Mouse (Mus musculus) midbrain, embryonic 10.5 days (tissue): ENCODE data around the gene Xndc1. TPM values are rescaled to one million over a fixed set of nuclear protein-coding genes. Genes with fewer than 3 reads are reported as not detected.

ENCODE experiments used
- DNase-seq: peaks from one replicate; pipeline ENCODE4 v3.0.0-alpha.2; 2017; ENCODE audit warnings: low spot score
- H3K27ac ChIP-seq: fragments of 300-500 bp; sonication (generic); replicated peaks from 2 replicates; pipeline ENCODE4 v1.5.1; 2016; ENCODE audit warnings: mild to moderate bottlenecking
- H3K27me3 ChIP-seq: fragments of 300-500 bp; sonication (generic); 2 replicates; pipeline ENCODE4 v1.6.1; 2016; ENCODE audit warnings: low read depth, mild to moderate bottlenecking; ENCODE audit not compliant: poor library complexity, severe bottlenecking
- H3K36me3 ChIP-seq: fragments of 300-500 bp; sonication (generic); 2 replicates; pipeline ENCODE4 v1.6.1; 2016; ENCODE audit warnings: mild to moderate bottlenecking, moderate library complexity
- H3K4me1 ChIP-seq: fragments of 300-500 bp; sonication (generic); 2 replicates; pipeline ENCODE4 v1.6.1; 2016
- H3K4me3 ChIP-seq: fragments of 300-500 bp; sonication (generic); 2 replicates; pipeline ENCODE4 v1.5.1; 2016; ENCODE audit warnings: mild to moderate bottlenecking, moderate library complexity
- H3K9me3 ChIP-seq: fragments of 300-500 bp; sonication (generic); replicated peaks from 2 replicates; pipeline ENCODE4 v1.6.1; 2016; ENCODE audit warnings: mild to moderate bottlenecking
- WGBS: fragments of 180-500 bp; shearing (Covaris S2); methylation state at CpG from one replicate; pipeline ENCODE4 v1.1.7; 2016; 5-methylcytosine and 5-hydroxymethylcytosine counted together
- polyA plus RNA-seq: library from polyadenylated mRNA; unstranded; fragments of >200 nt; fragmentation: Nextera tagmentation; extraction: Ambion mirVana; gene quantifications from 2 replicates; pipeline ENCODE4 v1.2.1, GENCODE M21; 2016

Xndc1 gene
- polyA plus RNA-seq, 1 experiment from 2014 or later, result 44.2 TPM

- Histone ChIP-seq H3K9me3 (no peaks in the 10 kb centered on the region), H3K27me3 (no peaks in the 10 kb centered on the region), H3K27ac (no peak overlapping the region), H3K4me1 (no peaks in the 10 kb centered on the region; the same call in 1 of the 2 replicates), H3K36me3 (peaks cover 5% of the 10 kb centered on the region), H3K4me3 (no peak overlapping the region)
- no peak for DNase-seq
- 87% methylated on average over 45 of the region's 45 CpGs for WGBS
Observed at GRCm38 (mm10) chr7:102113151-102113729, 47.9 kb downstream of the Xndc1 start.

- Histone ChIP-seq H3K27ac (no peak within 1 kb of the TSS), H3K27me3 (no peaks in the 10 kb centered on the region), H3K4me1 (no peaks in the 10 kb centered on the region; the same call in 1 of the 2 replicates), H3K4me3 (no peak within 1 kb of the TSS), H3K36me3 (peaks cover 40% of the 10 kb centered on the region), H3K9me3 (no peaks in the 10 kb centered on the region)
- no peak for DNase-seq
- WGBS, result 44% methylated on average over 7 of the region's 7 CpGs
Observed at GRCm38 (mm10) chr7:102116579-102117331, 51.4 kb downstream of the Xndc1 start, which contains the start of gene Chrna10. Gene Chrna10, minus strand, starts transcription at chr7:102116828.

GRCm38 (mm10) chr7:102117382-102117781, 52.1 kb downstream of the Xndc1 start:
- no peak overlapping the region for H3K4me3 ChIP-seq
- no peaks in the 10 kb centered on the region for H3K9me3 ChIP-seq
- DNase-seq, result no peak
- WGBS, result 77% methylated on average over 6 of the region's 6 CpGs
- H3K36me3 ChIP-seq, result peaks cover 46% of the 10 kb centered on the region
- no peaks in the 10 kb centered on the region; the same call in 1 of the 2 replicates for H3K4me1 ChIP-seq
- no peak overlapping the region for H3K27ac ChIP-seq
- no peaks in the 10 kb centered on the region for H3K27me3 ChIP-seq

- no peaks in the 10 kb centered on the region for H3K9me3 ChIP-seq
- H3K4me3 ChIP-seq, result no peak overlapping the region
- H3K36me3 ChIP-seq, result peaks cover 76% of the 10 kb centered on the region
- no peaks in the 10 kb centered on the region; the same call in 1 of the 2 replicates for H3K4me1 ChIP-seq
- no peak for DNase-seq
- no peaks in the 10 kb centered on the region for H3K27me3 ChIP-seq
- 97% methylated on average over 10 of the region's 10 CpGs for WGBS
- H3K27ac ChIP-seq, result no peak overlapping the region
Observed at GRCm38 (mm10) chr7:102120326-102120725, 55.0 kb downstream of the Xndc1 start.

DNA sequence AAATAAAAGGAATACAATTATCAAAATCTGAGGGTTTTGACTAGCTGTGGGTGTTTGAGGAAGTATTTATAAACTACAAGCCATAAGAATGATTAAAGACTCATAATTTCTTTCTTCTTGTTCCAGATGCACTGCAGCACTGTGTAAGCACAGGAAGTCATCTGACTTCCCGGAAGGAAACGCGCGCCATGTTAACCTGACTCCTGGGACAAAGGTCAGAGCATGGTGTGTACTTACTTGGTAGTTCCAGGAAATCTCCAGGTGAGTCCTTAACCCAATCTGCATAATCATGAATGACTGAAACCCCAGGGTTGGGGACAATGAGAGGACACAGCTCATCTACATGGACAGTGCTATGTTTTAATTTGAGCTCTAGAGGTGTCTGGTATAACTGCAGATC, 67.1 kb downstream of the Xndc1 start:
- 97% methylated on average over 4 of the region's 4 CpGs for WGBS
- Histone ChIP-seq H3K4me3 (no peak overlapping the region), H3K9me3 (no peaks in the 10 kb centered on the region), H3K36me3 (peaks cover 100% of the 10 kb centered on the region), H3K4me1 (no peaks in the 10 kb centered on the region), H3K27ac (no peak overlapping the region), H3K27me3 (no peaks in the 10 kb centered on the region)
- DNase-seq, result no peak

Other genes with a start within 250 kb of the Xndc1 start
- gene Phox2a, start 247.2 kb upstream of the Xndc1 start, polyA plus RNA-seq, result 0.83 and 2.0 TPM in 2 replicates
- 36.2 and 38.1 TPM in 2 replicates for gene Inppl1, start 227.3 kb upstream of the Xndc1 start, polyA plus RNA-seq
- 0.70 and 1.1 TPM in 2 replicates for gene Folr2, start 208.3 kb upstream of the Xndc1 start, polyA plus RNA-seq
- 110 and 123 TPM in 2 replicates for gene Anapc15, start 201.8 kb upstream of the Xndc1 start, polyA plus RNA-seq
- gene Folr1, start 194.7 kb upstream of the Xndc1 start, polyA plus RNA-seq, result 17.9 and 19.5 TPM in 2 replicates
- 164 and 166 TPM in 2 replicates for gene Lamtor1, start 159.6 kb upstream of the Xndc1 start, polyA plus RNA-seq
- 0.37 and 0.87 TPM in 2 replicates for gene Tomt, start 159.2 kb upstream of the Xndc1 start, polyA plus RNA-seq
- 10.6 and 12.7 TPM in 2 replicates for gene Lrrc51, start 131.6 kb upstream of the Xndc1 start, polyA plus RNA-seq
- gene Numa1, start 131.4 kb upstream of the Xndc1 start, polyA plus RNA-seq, result 76.9 and 91.8 TPM in 2 replicates
- 3.8 and 4.1 TPM in 2 replicates for gene Il18bp, start 46.8 kb upstream of the Xndc1 start, polyA plus RNA-seq
- 31.1 and 32.7 TPM in 2 replicates for gene Rnf121, start within 50 bp of the Xndc1 start, polyA plus RNA-seq
- 1.7 and 1.8 TPM in 2 replicates for gene Xntrpc, start 202 bp downstream of the Xndc1 start, polyA plus RNA-seq
- gene Trpc2, start 17.6 kb downstream of the Xndc1 start, polyA plus RNA-seq, result 0.19 TPM in 1 of 2 replicates, not detected in the other
- 0.67 and 0.79 TPM in 2 replicates for gene Art1, start 36.2 kb downstream of the Xndc1 start, polyA plus RNA-seq
- gene Art5, start 44.0 kb downstream of the Xndc1 start, polyA plus RNA-seq, result 1.9 TPM in 2 replicates
- gene Chrna10, start 51.3 kb downstream of the Xndc1 start, polyA plus RNA-seq, result not detected in 2 replicates
- 43.9 and 44.4 TPM in 2 replicates for gene Nup98, start 144.7 kb downstream of the Xndc1 start, polyA plus RNA-seq
- gene Pgap2, start 144.7 kb downstream of the Xndc1 start, polyA plus RNA-seq, result 48.7 and 49.2 TPM in 2 replicates
- 34.8 and 34.9 TPM in 2 replicates for gene Rhog, start 190.5 kb downstream of the Xndc1 start, polyA plus RNA-seq
- gene Stim1, start 202.3 kb downstream of the Xndc1 start, polyA plus RNA-seq, result 11.7 and 12.4 TPM in 2 replicates